Mouse (Mus musculus): ENCODE measurements around the gene Abhd15.

GRCm38 (mm10) chr11:77525804-77526486 is 11.0 kb downstream of the Abhd15 start:
- no peak for TF ChIP-seq CTCF (IDR thresholded peaks at IDR 0.05; ENCODE audit: low read depth)
- TF ChIP-seq EP300 (IDR thresholded peaks at IDR 0.05; ENCODE audit: low read depth) = no peak

All from heart, postnatal 0 days (tissue).